Mouse (Mus musculus) cortical plate, adult 2 months (tissue): ENCODE data around the gene Gm13124.

Source experiments
- CTCF ChIP-seq: fragments of 200-500 bp; IDR thresholded peaks from 2 replicates; pipeline ENCODE4 v1.5.1; 2011; ENCODE audit warnings: mild to moderate bottlenecking, control low read depth, low read length; ENCODE audit not compliant: insufficient read depth; ENCODE audit errors: extremely low read depth
- POLR2A ChIP-seq: fragments of 200-500 bp; IDR thresholded peaks from 2 replicates; pipeline ENCODE4 v1.6.1; 2011; ENCODE audit warnings: mild to moderate bottlenecking, low read length, control low read depth; ENCODE audit not compliant: insufficient read depth; ENCODE audit errors: extremely low read depth

DNA sequence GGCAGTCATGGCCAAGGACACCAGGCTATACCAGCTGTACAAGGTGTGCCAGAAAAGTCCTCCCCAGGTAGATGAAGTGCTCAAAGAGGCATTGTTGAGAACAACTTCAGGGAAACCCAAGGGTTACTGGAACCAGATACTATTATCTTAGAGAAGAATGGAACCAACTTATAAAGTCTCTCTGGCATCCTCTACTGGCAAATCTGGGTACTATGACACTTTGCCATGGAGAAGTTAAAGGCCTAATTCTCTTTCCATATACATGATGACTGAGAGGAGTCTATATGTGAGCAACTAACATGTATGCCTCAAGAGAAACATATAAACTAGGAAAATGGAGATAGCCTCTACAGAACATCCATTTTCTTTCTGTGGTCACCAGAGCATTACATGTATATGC lies 13.8 kb downstream of the Gm13124 start:
- no peak for TF ChIP-seq CTCF
- TF ChIP-seq POLR2A: no peak
